Mouse (Mus musculus) frontal cortex, postnatal 25 days (tissue): ENCODE results near the gene 1700023F06Rik.

Experiments used
- DNase-seq, 2 experiments: peaks; one replicate each; pipeline ENCODE4 v3.0.0; 2022; ENCODE audit warnings: low spot score in 2 of 2

1700023F06Rik gene

DNA sequence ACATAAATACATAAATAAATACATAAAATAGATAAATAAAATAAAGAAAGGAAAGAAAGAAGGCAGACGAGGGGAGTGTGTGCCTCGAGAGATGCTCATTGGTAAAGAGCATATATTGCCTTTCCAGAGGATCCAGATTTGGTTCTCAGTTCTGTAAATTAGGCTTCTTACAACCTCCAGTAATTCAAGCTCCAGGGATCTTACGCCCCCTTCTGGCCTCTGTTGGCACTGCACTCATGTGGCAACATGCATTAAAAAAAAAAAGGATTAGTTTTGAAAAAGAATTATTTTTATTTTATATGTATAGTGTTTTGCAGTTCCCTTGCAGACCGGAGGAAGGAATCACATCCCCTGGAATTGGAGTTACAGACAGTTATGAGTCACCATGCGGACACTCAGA is 46.2 kb downstream of the 1700023F06Rik start:
- no peak for DNase-seq

DNA sequence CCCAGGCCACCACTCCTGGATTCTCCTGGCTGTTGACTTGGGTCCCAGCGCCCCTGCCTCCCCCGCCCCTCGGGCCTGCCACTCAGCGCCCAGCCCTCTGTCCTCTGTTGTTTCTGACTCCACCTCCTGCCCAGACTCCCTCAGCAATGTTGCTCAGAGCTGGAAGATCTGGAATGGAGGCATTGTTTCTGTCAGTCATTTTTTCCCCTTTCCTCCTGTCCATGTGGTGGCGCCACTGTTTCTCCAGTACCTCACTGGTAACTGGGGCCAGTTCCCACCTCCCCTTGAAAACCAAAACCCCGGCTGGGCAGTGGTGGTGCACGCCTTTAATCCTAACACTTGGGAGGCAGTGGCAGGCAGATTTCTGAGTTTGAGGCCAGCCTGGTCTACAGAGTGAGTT is 46.9 kb downstream of the 1700023F06Rik start:
- no peak for DNase-seq

DNA sequence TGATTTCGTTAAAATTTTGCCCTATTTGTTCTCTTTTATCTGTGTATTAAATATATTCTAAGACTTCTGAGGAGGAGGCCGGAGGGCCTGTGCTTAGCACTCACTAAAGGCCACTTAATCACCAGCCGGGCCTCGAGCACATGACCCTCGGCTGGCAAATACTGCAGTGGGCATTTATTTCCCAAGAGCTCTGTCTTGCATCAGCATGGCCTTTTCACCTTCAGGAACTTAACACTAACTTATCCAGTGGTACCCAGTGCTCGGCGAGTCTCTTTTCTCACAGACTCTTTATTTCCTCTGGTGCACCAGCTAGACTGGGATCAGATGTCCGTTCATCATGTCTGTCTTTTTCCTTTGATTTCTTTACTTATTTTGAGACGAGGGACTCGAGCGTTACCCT is 47.6 kb downstream of the 1700023F06Rik start:
- DNase-seq: no peak

DNA sequence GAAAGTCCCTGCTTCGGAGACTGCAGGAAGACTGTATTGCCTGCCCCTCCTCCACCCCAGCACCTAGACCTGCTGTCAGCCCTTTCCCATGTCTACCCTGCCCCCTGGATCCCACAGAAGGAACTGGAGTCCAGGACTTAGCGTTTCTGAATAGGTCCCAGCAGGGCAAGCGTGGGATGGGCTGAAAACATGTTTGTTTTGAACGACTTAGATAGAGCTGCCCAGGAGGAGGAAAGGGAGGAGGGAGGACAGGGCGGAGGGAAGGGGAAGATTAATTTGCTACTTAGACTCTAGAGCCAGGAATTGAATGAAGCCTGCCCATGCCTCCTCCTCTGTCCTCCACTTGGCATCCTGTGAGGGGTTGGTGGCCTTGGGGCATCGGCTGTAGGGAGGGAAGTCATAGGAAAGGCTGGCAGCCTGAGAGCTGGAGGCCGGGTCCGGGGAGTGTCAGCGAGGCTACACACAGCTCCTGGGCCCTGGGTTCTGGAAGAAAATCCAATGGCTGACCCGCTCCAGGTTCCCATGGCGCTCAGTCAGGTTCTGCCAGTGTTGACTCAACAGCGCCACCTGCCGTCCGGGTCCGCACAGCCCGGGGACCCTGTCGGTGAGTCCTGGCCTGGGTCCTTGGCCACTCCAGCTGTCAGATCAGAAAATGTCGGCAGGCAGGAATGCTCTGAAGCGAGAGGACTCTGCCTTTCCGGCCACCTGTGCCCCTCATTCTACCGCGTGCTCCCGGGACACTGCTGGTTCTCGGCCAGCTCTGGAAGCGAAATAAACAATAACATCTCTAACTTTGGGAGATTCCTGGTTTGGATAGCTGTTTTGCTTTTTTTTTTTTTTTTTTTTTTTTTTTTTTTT is 49.5 kb downstream of the 1700023F06Rik start:
- DNase-seq: peak; percentile 92 to 94

DNA sequence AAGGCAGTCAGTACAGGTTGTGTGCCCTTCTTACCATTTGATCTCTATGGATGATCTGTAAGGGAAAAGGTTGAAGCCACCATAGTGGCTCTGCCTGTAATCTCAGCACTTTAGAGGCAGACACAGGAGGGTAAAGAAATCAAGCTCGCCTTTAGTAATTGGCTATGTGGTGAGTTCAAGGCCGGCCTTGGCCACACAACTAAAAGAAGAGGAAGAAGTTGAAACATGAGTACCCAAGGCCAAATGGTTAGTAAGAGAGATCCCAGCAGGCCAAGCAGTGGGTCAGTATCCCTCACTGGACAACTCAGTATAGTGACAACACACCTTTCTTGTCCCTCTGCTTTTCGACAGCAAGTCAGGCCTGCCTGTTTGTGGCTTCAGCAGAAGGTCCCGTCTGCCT is 58.6 kb downstream of the 1700023F06Rik start:
- DNase-seq: no peak
